Mouse (Mus musculus) lung, adult 2 months (tissue): Measurements from ENCODE around the gene Espl1. TPM values are rescaled to one million over a fixed set of nuclear protein-coding genes. Genes with fewer than 3 reads are reported as not detected.
A peak's percentile ranks its signal among the peaks of the same experiment; 100 is the strongest.

Experiments
- DNase-seq: peaks from one replicate; pipeline ENCODE4 v3.0.0; 2022
- H3K4me1 ChIP-seq: fragments of 200-500 bp; 2 replicates; pipeline ENCODE4 v1.6.1; 2011; ENCODE audit warnings: low read length; ENCODE audit not compliant: control insufficient read depth, insufficient read depth
- H3K4me3 ChIP-seq: fragments of 200-500 bp; replicated peaks from 2 replicates; pipeline ENCODE3; 2011; ENCODE audit warnings: low read depth, mild to moderate bottlenecking, control low read depth, low read length; ENCODE audit errors: extremely low read depth
- CTCF ChIP-seq: fragments of 200-500 bp; IDR thresholded peaks from 2 replicates; pipeline ENCODE4 v1.5.1; 2011; ENCODE audit warnings: mild to moderate bottlenecking, low read length, control low read depth; ENCODE audit not compliant: insufficient read depth
- POLR2A ChIP-seq: fragments of 200-500 bp; IDR thresholded peaks from 2 replicates; pipeline ENCODE4 v1.6.1; 2011; ENCODE audit warnings: low read depth, mild to moderate bottlenecking, control low read depth, low read length, borderline replicate concordance; ENCODE audit errors: extremely low read depth
- WGBS: fragments of 180-500 bp; shearing (Covaris S2); methylation state at CpG from one replicate; pipeline ENCODE4 v1.1.7; 2018; 5-methylcytosine and 5-hydroxymethylcytosine counted together
- polyA plus RNA-seq: library from polyadenylated mRNA; depleted of rRNA; stranded (reverse); fragments of >200 nt; gene quantifications from 2 replicates; pipeline ENCODE4 v1.2.3, GENCODE M21; 2012

The Espl1 gene
- polyA plus RNA-seq, 1 experiment = 3.8 TPM

GRCm38 (mm10) chr15:102273982-102274716, 21.9 kb upstream of the Espl1 start:
- WGBS = 72% methylated on average over 6 of the region's 6 CpGs
- H3K4me1 ChIP-seq = peaks cover 5% of the 10 kb centered on the region; the same call in 1 of the 2 replicates
- no peak for DNase-seq
- TF ChIP-seq CTCF (no peak), POLR2A (no peak)
- no peak overlapping the region for H3K4me3 ChIP-seq

- WGBS = 34% methylated on average over 7 of the region's 7 CpGs
- peaks cover 2% of the 10 kb centered on the region; the same call in 1 of the 2 replicates for H3K4me1 ChIP-seq
- no peak for DNase-seq
- TF ChIP-seq CTCF (no peak), POLR2A (no peak)
- H3K4me3 ChIP-seq = peak overlapping the region; percentile 77
Observed at GRCm38 (mm10) chr15:102278726-102279091, 17.4 kb upstream of the Espl1 start.

- WGBS = under 1% methylated on average over 65 of the region's 65 CpGs
- H3K4me1 ChIP-seq = peaks cover 4% of the 10 kb centered on the region; the same call in 1 of the 2 replicates
- peak; percentile 26; the same call in 1 of the 2 replicates for TF ChIP-seq CTCF
- TF ChIP-seq POLR2A = peak; percentile 90
- peak; percentile 82 for DNase-seq
- peak within 1 kb of the TSS; percentile 88 for H3K4me3 ChIP-seq
Observed at GRCm38 (mm10) chr15:102279092-102279782, 16.8 kb upstream of the Espl1 start, which contains the start of gene Mfsd5. TSS of gene Mfsd5 (plus strand) at chr15:102279454.

GRCm38 (mm10) chr15:102279783-102280520, 16.1 kb upstream of the Espl1 start:
- H3K4me3 ChIP-seq = peak overlapping the region; percentile 88
- TF ChIP-seq POLR2A (no peak), CTCF (no peak)
- H3K4me1 ChIP-seq = peaks cover 4% of the 10 kb centered on the region; the same call in 1 of the 2 replicates
- DNase-seq = no peak
- WGBS = 18% methylated on average over 13 of the region's 13 CpGs

- WGBS = 92% methylated on average over 19 of the region's 19 CpGs
- peaks cover 4% of the 10 kb centered on the region; the same call in 1 of the 2 replicates for H3K4me1 ChIP-seq
- TF ChIP-seq POLR2A (no peak), CTCF (no peak)
- no peak overlapping the region for H3K4me3 ChIP-seq
- DNase-seq = no peak
Observed at GRCm38 (mm10) chr15:102280623-102281022, 15.4 kb upstream of the Espl1 start.

- H3K4me3 ChIP-seq = no peak overlapping the region
- DNase-seq = no peak
- TF ChIP-seq POLR2A (no peak), CTCF (no peak)
- WGBS = 58% methylated on average over 8 of the region's 8 CpGs
- peaks cover 4% of the 10 kb centered on the region; the same call in 1 of the 2 replicates for H3K4me1 ChIP-seq
Observed at GRCm38 (mm10) chr15:102282463-102283292, 13.4 kb upstream of the Espl1 start.

- TF ChIP-seq CTCF = no peak
- no peak for TF ChIP-seq POLR2A
- Histone ChIP-seq H3K4me3 (no peak overlapping the region), H3K4me1 (peaks cover 4% of the 10 kb centered on the region; the same call in 1 of the 2 replicates)
- WGBS = 48% methylated on average over 3 of the region's 3 CpGs
- DNase-seq = no peak
Observed at GRCm38 (mm10) chr15:102283648-102284047, 12.4 kb upstream of the Espl1 start.

- H3K4me1 ChIP-seq = peaks cover 4% of the 10 kb centered on the region; the same call in 1 of the 2 replicates
- no peak for DNase-seq
- H3K4me3 ChIP-seq = no peak overlapping the region
- TF ChIP-seq CTCF (peak; percentile 35; the same call in 1 of the 2 replicates), POLR2A (no peak)
Observed at GRCm38 (mm10) chr15:102287395-102287794, 8.7 kb upstream of the Espl1 start.
